Mouse (Mus musculus): ENCODE data around the gene Zfp663. TPM values are rescaled to one million over a fixed set of nuclear protein-coding genes. Genes with fewer than 3 reads are reported as not detected.

Zfp663 gene
- total and polyA plus RNA-seq, 3 experiments, result 0.18 TPM; not detected in 2

DNA sequence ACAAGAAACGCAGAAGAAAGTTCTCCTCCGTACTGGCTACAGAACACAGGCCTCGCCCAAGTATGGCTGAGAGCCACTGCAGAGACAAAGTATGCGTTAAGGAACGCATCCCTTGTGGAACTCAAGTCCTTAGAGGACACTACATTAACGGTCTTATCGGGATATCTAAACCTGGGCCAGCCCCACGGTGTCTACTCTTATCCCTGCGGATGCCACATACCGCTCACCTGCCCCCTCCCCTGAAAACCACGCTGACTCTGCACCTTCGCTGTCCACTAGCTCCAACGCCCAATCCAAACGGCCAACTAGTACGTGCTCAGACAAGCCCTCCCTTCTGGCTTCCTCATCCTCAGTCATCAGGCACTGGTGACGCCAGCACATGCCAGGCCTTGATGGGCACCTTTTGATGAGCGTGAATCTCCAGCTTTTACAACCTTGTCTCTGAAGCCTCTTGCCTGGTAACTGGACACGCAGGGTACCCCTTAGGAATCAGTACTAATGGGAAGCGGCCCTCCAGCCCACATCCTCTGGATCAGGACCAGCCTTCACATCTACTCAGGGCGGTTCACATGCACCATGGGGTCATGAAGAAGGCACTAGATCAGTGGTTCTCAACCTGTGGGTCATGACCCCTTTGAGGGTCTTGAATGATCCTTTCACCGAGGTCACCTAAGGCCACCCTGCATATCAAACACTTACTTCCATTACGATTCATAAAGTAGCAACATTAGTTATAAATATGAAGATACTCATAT, 46.4 kb downstream of the Zfp663 start:
- H3K9ac ChIP-seq (ENCODE audit: control insufficient read depth, low read depth, low read length, poor library complexity, severe bottlenecking), result no peak overlapping the region
- peaks cover 38 to 60% of the 10 kb centered on the region in 2 experiments for H3K4me1 ChIP-seq (ENCODE audit: control insufficient read depth in 1 of 2, insufficient read depth in 2 of 2, low read length in 2 of 2)
- no peak overlapping the region for H3K4me3 ChIP-seq (ENCODE audit: control insufficient read depth in 1 of 2, insufficient read depth in 1 of 2, low read depth in 2 of 2, low read length in 2 of 2)
- peak overlapping the region; percentile 38; the same call in 1 of the 2 replicates for H3K27ac ChIP-seq (ENCODE audit: control insufficient read depth, low read depth, low read length)
- H3K9me3 ChIP-seq (replicated peaks; ENCODE audit: insufficient read depth, low read length), result no peaks in the 10 kb centered on the region
- H3K27me3 ChIP-seq (ENCODE audit: control insufficient read depth in 1 of 2, insufficient read depth in 2 of 2, low read length in 2 of 2), result no peaks in the 10 kb centered on the region
- H3K79me2 ChIP-seq (ENCODE audit: control insufficient read depth, insufficient read depth, low read length, poor library complexity), result peaks cover 20% of the 10 kb centered on the region
- no peak for DNase-seq (ENCODE audit: low read depth, low spot score)
- TF ChIP-seq ELF1 (IDR thresholded peaks at IDR 0.05; ENCODE audit: low read depth, low read length) (no peak), GABPA (IDR thresholded peaks at IDR 0.05; ENCODE audit: low read depth, low read length) (no peak), MXI1 (IDR thresholded peaks at IDR 0.05; ENCODE audit: low read depth, low read length) (no peak), ZMIZ1 (IDR thresholded peaks at IDR 0.05; ENCODE audit: low read depth, low read length) (no peak), CHD2 (IDR thresholded peaks at IDR 0.05; ENCODE audit: low read length) (no peak), CHD1 (IDR thresholded peaks at IDR 0.05; ENCODE audit: low read depth, low read length) (no peak), ZNF384 (IDR thresholded peaks at IDR 0.05; ENCODE audit: low read depth, low read length) (no peak), RAD21 (IDR thresholded peaks at IDR 0.05; ENCODE audit: low read depth, low read length) (no peak), USF1 (IDR thresholded peaks at IDR 0.05; ENCODE audit: low read depth, low read length) (no peak), SIN3A (IDR thresholded peaks at IDR 0.05; ENCODE audit: low read length) (no peak), MYC (IDR thresholded peaks at IDR 0.05; ENCODE audit: low read depth, low read length) (no peak), ZC3H11A (IDR thresholded peaks at IDR 0.05; ENCODE audit: low read depth, low read length) (no peak), EP300 (IDR thresholded peaks at IDR 0.05; ENCODE audit: low read depth in 1 of 2, low read length in 2 of 2) (no peak; a peak in 2 of 4 replicates), MEF2A (IDR thresholded peaks at IDR 0.05; ENCODE audit: extremely low read depth, insufficient replicate concordance, low read depth, low read length, poor library complexity, severe bottlenecking) (no peak), HCFC1 (IDR thresholded peaks at IDR 0.05; ENCODE audit: low read depth, low read length) (no peak), JUND (IDR thresholded peaks at IDR 0.05; ENCODE audit: low read depth, low read length) (no peak), KAT2A (conservative IDR thresholded peaks at IDR 0.05; ENCODE audit: low read depth, low read length) (no peak), RCOR1 (IDR thresholded peaks at IDR 0.05; ENCODE audit: low read depth, low read length) (no peak), MYB (IDR thresholded peaks at IDR 0.05; ENCODE audit: low read depth, low read length) (no peak), BHLHE40 (IDR thresholded peaks at IDR 0.05; ENCODE audit: borderline replicate concordance, low read depth, low read length) (no peak)
- peaks cover 0 to 53% of the 10 kb centered on the region in 2 experiments; a peak in 2 of 4 replicates for H3K36me3 ChIP-seq (ENCODE audit: control insufficient read depth in 1 of 2, insufficient read depth in 2 of 2, low read length in 2 of 2)

Measured in MEL (cell line).